Mouse (Mus musculus): Measurements from ENCODE around the gene Irgq. TPM values are rescaled to one million over a fixed set of nuclear protein-coding genes. Genes with fewer than 3 reads are reported as not detected.
A peak's percentile ranks its signal among the peaks of the same experiment; 100 is the strongest.

The Irgq gene
- total and polyA plus RNA-seq, 3 experiments, result 12.9 to 17.4 (median 16.1) TPM

DNA sequence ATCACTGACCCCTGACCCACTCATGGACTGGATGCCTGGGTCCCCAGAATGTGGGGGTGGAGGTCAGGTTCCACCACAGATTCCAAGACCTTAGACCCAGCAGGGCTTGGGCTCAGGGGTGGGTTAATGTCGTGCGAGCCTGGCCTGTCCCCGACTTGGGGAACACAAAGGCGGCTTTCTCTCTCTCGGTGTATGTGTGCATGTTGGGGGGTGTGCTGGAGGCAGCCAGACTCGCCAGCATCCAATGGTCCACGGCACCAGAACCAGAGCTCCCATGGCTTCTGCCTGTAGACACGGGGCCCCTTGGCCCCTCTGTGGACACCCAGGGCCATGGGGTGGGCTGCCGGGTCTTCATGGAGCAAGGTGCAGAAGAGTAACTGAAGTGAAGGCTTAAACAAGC lies 45.0 kb upstream of the Irgq start:
- WGBS, result 79% methylated on average over 9 of the region's 9 CpGs
- H3K79me2 ChIP-seq (replicated peaks; ENCODE audit: control insufficient read depth, insufficient read depth, low read length), result peaks cover 2% of the 10 kb centered on the region; the same call in 1 of the 2 replicates
- H3K4me3 ChIP-seq, result no peak overlapping the region
- TF ChIP-seq CTCF (IDR thresholded peaks at IDR 0.05), result no peak
- no peak for TF ChIP-seq POLR2A (IDR thresholded peaks at IDR 0.05; ENCODE audit: insufficient read depth, low read depth, low read length)
- TF ChIP-seq EP300 (IDR thresholded peaks at IDR 0.05; ENCODE audit: insufficient read depth, low read depth, low read length), result no peak
- H3K27ac ChIP-seq, result no peak overlapping the region
- no peaks in the 10 kb centered on the region for H3K36me3 ChIP-seq (ENCODE audit: control insufficient read depth, insufficient read depth, low read length)
- H3K27me3 ChIP-seq (ENCODE audit: control insufficient read depth, insufficient read depth, low read length), result no peaks in the 10 kb centered on the region
- H3K4me1 ChIP-seq (ENCODE audit: control insufficient read depth, insufficient read depth, low read length), result no peaks in the 10 kb centered on the region
- intact Hi-C loops (cut with DNase I), result no loop called here
- DNase-seq, result no peak
- no peak overlapping the region for H3K9ac ChIP-seq (ENCODE audit: low read depth, low read length)

- Histone ChIP-seq H3K36me3 (ENCODE audit: control insufficient read depth, insufficient read depth, low read length) (no peaks in the 10 kb centered on the region), H3K27me3 (ENCODE audit: control insufficient read depth, insufficient read depth, low read length) (no peaks in the 10 kb centered on the region), H3K27ac (no peak overlapping the region), H3K4me3 (no peak overlapping the region), H3K79me2 (replicated peaks; ENCODE audit: control insufficient read depth, insufficient read depth, low read length) (peaks cover 2% of the 10 kb centered on the region; the same call in 1 of the 2 replicates), H3K9ac (ENCODE audit: low read depth, low read length) (no peak overlapping the region), H3K4me1 (ENCODE audit: control insufficient read depth, insufficient read depth, low read length) (no peaks in the 10 kb centered on the region)
- DNase-seq, result no peak
- intact Hi-C loops (cut with DNase I), result no loop called here
- TF ChIP-seq POLR2A (IDR thresholded peaks at IDR 0.05; ENCODE audit: insufficient read depth, low read depth, low read length), result no peak
- TF ChIP-seq EP300 (IDR thresholded peaks at IDR 0.05; ENCODE audit: insufficient read depth, low read depth, low read length), result no peak
- no peak for TF ChIP-seq CTCF (IDR thresholded peaks at IDR 0.05)
- 57% methylated on average over 9 of the region's 9 CpGs for WGBS
These were observed 43.8 kb upstream of the Irgq start for GRCm38 (mm10) chr7:24486654-24487130.

DNA sequence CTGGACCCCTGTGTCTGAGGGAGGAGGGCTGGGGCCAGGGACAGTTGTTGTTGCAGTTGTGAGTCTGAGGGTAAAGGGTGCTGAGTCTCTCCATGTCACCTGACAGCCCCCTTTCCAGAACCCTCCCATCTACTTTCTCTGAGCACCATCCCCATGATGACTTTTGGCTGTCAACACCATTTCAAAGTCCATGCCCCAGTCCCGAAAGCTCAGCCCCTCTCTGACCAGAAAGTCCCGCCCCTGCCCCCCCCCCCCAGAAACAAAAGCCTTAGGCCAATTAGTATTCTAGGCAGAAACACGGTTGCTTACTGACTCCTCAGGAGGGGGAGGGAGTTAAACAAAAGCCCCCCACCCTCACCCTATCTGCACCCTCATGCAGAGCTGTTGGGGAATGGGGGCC lies 43.1 kb upstream of the Irgq start:
- WGBS, result 43% methylated on average over 3 of the region's 3 CpGs
- TF ChIP-seq CTCF (IDR thresholded peaks at IDR 0.05) (no peak), EP300 (IDR thresholded peaks at IDR 0.05; ENCODE audit: insufficient read depth, low read depth, low read length) (no peak), POLR2A (IDR thresholded peaks at IDR 0.05; ENCODE audit: insufficient read depth, low read depth, low read length) (no peak)
- Histone ChIP-seq H3K4me1 (ENCODE audit: control insufficient read depth, insufficient read depth, low read length) (no peaks in the 10 kb centered on the region), H3K9ac (ENCODE audit: low read depth, low read length) (no peak overlapping the region), H3K36me3 (ENCODE audit: control insufficient read depth, insufficient read depth, low read length) (no peaks in the 10 kb centered on the region), H3K4me3 (no peak overlapping the region), H3K27ac (no peak overlapping the region), H3K27me3 (ENCODE audit: control insufficient read depth, insufficient read depth, low read length) (no peaks in the 10 kb centered on the region), H3K79me2 (replicated peaks; ENCODE audit: control insufficient read depth, insufficient read depth, low read length) (peaks cover 2% of the 10 kb centered on the region; the same call in 1 of the 2 replicates)
- intact Hi-C loops (cut with DNase I), result no loop called here
- DNase-seq, result no peak

DNA sequence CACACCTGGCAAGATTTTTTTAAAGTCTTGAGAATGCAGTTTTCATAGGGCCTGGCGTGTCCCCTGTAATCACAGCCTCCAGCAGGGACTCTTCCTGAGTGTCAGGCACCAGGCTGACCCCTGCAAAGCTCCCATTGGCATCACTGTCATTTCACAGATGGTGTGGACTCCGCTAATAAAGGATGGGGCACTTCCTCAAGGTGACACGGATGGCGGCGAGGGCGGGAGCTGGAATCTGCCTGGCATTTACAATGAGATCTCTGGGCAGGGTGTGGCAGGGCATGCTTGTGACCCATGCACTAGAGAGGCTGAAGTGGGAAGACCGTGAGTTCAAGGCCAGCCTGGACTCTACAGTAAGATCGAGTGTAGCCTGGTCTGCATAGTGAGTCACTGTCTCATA lies 42.2 kb upstream of the Irgq start:
- intact Hi-C loops (cut with DNase I), result no loop called here
- Histone ChIP-seq H3K27me3 (ENCODE audit: control insufficient read depth, insufficient read depth, low read length) (no peaks in the 10 kb centered on the region), H3K9ac (ENCODE audit: low read depth, low read length) (no peak overlapping the region), H3K36me3 (ENCODE audit: control insufficient read depth, insufficient read depth, low read length) (no peaks in the 10 kb centered on the region), H3K4me3 (no peak overlapping the region), H3K4me1 (ENCODE audit: control insufficient read depth, insufficient read depth, low read length) (no peaks in the 10 kb centered on the region), H3K79me2 (replicated peaks; ENCODE audit: control insufficient read depth, insufficient read depth, low read length) (peaks cover 2% of the 10 kb centered on the region; the same call in 1 of the 2 replicates), H3K27ac (no peak overlapping the region)
- WGBS, result 81% methylated on average over 8 of the region's 8 CpGs
- TF ChIP-seq CTCF (IDR thresholded peaks at IDR 0.05) (no peak), POLR2A (IDR thresholded peaks at IDR 0.05; ENCODE audit: insufficient read depth, low read depth, low read length) (no peak)
- DNase-seq, result no peak

DNA sequence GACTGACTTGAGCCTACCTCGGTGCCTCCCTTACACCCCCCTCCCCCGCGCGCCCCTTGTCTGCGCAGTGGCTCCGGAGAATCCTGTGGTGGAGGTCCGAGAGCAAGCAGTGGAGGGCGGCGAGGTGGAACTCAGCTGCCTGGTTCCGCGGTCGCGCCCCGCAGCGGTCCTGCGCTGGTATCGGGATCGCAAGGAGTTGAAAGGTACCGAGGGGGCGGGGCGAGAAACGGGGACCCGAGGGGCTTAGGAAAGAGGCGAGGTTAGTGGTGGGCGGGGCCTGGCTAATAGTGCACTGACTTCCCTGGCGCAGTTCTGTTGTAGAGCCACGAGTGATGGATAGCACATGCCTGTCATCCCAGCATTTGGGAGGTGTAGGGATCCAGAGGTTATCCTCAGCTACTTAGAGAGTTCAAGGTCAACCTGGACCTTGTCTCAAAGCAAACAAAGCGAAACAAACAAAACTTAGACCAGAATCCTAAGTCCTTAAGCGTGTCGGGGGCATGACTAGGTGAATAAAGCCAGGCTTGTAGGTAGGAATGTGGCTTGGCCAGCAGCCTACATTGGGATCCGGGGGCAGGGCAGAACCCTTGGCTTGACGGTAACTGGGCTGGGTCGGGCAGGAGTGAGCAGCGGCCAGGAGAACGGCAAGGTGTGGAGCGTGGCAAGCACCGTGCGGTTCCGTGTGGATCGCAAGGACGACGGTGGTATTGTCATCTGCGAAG lies 30.5 kb upstream of the Irgq start:
- Histone ChIP-seq H3K9ac (ENCODE audit: low read depth, low read length) (no peak overlapping the region), H3K27me3 (ENCODE audit: control insufficient read depth, insufficient read depth, low read length) (peaks cover 8% of the 10 kb centered on the region), H3K4me3 (no peak overlapping the region), H3K36me3 (ENCODE audit: control insufficient read depth, insufficient read depth, low read length) (no peaks in the 10 kb centered on the region), H3K79me2 (replicated peaks; ENCODE audit: control insufficient read depth, insufficient read depth, low read length) (no peaks in the 10 kb centered on the region), H3K4me1 (ENCODE audit: control insufficient read depth, insufficient read depth, low read length) (no peaks in the 10 kb centered on the region), H3K27ac (no peak overlapping the region)
- 11% methylated on average over 43 of the region's 43 CpGs for WGBS
- intact Hi-C loops (cut with DNase I), result no loop called here
- TF ChIP-seq POLR2A (IDR thresholded peaks at IDR 0.05; ENCODE audit: insufficient read depth, low read depth, low read length), result no peak
- no peak for TF ChIP-seq CTCF (IDR thresholded peaks at IDR 0.05)
- DNase-seq, result no peak

DNA sequence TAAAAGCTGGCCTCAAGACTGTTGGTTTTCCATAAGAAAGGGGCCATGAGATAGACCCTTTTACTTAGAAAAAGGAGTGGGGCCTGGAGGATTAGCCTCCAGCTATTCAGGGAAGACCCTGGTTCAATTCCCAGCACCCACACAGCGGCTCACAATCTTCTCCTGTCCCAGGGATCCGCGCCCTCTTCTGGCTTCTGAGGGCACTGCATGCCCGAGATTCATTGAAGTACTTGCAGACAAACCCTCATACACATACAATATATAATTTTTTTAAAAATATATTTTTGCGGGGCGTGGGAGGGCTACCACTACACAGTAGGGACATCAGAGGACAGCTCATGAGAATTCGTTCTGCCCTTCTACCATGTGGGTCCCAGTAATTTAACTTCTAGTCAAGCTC lies 29.6 kb upstream of the Irgq start:
- no peaks in the 10 kb centered on the region for H3K79me2 ChIP-seq (replicated peaks; ENCODE audit: control insufficient read depth, insufficient read depth, low read length)
- no peaks in the 10 kb centered on the region for H3K36me3 ChIP-seq (ENCODE audit: control insufficient read depth, insufficient read depth, low read length)
- no peak overlapping the region for H3K9ac ChIP-seq (ENCODE audit: low read depth, low read length)
- DNase-seq, result no peak
- no peak overlapping the region for H3K4me3 ChIP-seq
- 26% methylated on average over 7 of the region's 7 CpGs for WGBS
- intact Hi-C loops (cut with DNase I), result no loop called here
- H3K27me3 ChIP-seq (ENCODE audit: control insufficient read depth, insufficient read depth, low read length), result peaks cover 8% of the 10 kb centered on the region
- no peaks in the 10 kb centered on the region for H3K4me1 ChIP-seq (ENCODE audit: control insufficient read depth, insufficient read depth, low read length)
- TF ChIP-seq POLR2A (IDR thresholded peaks at IDR 0.05; ENCODE audit: insufficient read depth, low read depth, low read length), result no peak
- peak; percentile 59 for TF ChIP-seq CTCF (IDR thresholded peaks at IDR 0.05)
- TF ChIP-seq EP300 (IDR thresholded peaks at IDR 0.05; ENCODE audit: insufficient read depth, low read depth, low read length), result no peak
- H3K27ac ChIP-seq, result no peak overlapping the region

Measured in heart, adult 2 months (tissue).